Mouse (Mus musculus) brain, embryonic 14.5 days (tissue): ENCODE results near the gene Sgo2a.

Source experiments
- CTCF ChIP-seq: fragments of 200-500 bp; IDR thresholded peaks from 2 replicates; pipeline ENCODE4 v1.5.1; 2012; ENCODE audit warnings: inconsistent platforms, mild to moderate bottlenecking, moderate library complexity, borderline replicate concordance; ENCODE audit not compliant: insufficient read depth, insufficient read length; ENCODE audit errors: extremely low read depth
- POLR2A ChIP-seq: fragments of 200-500 bp; IDR thresholded peaks from 2 replicates; pipeline ENCODE4 v1.6.1; 2012; ENCODE audit warnings: mild to moderate bottlenecking, inconsistent platforms, borderline replicate concordance; ENCODE audit not compliant: poor library complexity, insufficient read depth, insufficient read length, severe bottlenecking; ENCODE audit errors: extremely low read depth

DNA sequence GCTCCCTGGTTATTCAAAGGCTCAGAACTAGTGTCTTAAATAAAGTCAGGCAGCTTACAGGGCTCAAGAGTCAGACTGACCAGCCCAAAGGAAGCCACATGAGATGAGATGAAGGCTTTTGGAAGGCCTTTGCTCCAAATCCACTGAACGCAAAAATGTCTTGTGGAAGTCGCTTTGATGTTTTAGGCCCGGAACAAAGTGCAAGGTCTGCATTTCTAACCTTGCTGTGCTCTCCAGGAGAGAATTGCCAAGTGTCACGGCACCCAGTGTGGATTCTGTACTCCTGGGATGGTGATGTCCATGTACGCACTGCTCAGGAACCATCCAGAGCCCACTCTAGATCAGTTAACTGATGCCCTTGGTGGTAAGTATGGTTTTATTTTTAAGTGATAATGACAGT lies 53.4 kb downstream of the Sgo2a start:
- TF ChIP-seq POLR2A, result no peak
- no peak for TF ChIP-seq CTCF
